Mouse (Mus musculus): ENCODE measurements at regions not wholly inside any gene's neighbourhood (a gene's known extent, or its start where the extent isn't known, plus 50 kb on each side); places are given as distances from the start of the nearest gene placed in this dataset.

DNA sequence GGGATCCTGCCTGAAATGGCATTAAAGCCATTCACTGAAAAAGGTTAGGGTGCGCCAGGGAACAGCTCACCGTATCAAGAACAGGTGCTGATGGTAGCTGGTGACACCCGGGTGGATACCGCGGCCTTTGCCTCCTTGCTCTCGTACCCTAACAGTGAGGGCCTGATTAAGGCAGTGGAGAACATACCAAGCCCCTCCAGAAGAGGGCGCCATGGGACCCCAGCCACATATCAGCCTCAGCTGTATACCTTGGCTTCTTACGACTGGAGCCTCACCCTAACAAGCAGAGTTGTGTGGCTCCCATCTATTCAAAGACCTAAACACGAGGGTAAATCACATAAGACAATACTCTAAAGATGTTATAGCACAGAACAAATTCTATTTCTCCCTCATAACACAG lies 203.7 kb upstream of the 1700012A03Rik start:
- no peaks in the 10 kb centered on the region for H3K4me1 ChIP-seq (replicated peaks; ENCODE audit: control insufficient read depth, insufficient read depth, low read length)
- no peaks in the 10 kb centered on the region for H3K9me3 ChIP-seq (ENCODE audit: control insufficient read depth, low read length)
- H3K4me2 ChIP-seq (ENCODE audit: low read depth, low read length, severe bottlenecking) = no peak overlapping the region
- H3K4me3 ChIP-seq (ENCODE audit: low read depth, low read length) = no peak overlapping the region
- no peak overlapping the region for H3K27ac ChIP-seq (ENCODE audit: low read depth, low read length)
- no peaks in the 10 kb centered on the region for H3K27me3 ChIP-seq (ENCODE audit: control insufficient read depth, insufficient read depth, low read length)
- H3K36me3 ChIP-seq (ENCODE audit: control insufficient read depth, insufficient read depth, low read length) = no peaks in the 10 kb centered on the region
- H3K9ac ChIP-seq (ENCODE audit: low read length) = no peak overlapping the region
- DNase-seq (ENCODE audit: low spot score) = peak; percentile 34
- 92% methylated on average over 9 of the region's 9 CpGs for WGBS
- no peak for ATAC-seq (replicated peaks; ENCODE audit: low FRiP score)

DNA sequence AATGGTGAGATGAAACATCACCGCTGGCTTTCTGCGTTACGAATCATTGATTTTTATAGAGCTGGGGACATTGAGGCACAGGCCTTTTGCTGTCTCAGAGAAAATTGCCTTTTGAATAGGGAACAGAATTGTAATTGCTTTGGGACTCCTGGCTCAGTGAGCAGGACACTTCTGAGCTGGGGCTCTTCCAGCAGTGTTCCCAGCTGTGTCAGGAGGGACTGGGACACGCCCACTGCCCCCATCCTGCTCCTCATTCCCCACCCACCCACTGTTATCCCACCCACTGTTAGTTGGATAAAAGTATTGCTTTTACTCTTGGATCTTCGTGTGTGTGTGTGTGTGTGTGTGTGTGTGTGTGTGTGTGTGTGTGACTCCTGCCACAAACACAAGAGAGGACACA lies 204.4 kb upstream of the 1700012A03Rik start:
- Histone ChIP-seq H3K36me3 (ENCODE audit: control insufficient read depth, insufficient read depth, low read length) (no peaks in the 10 kb centered on the region), H3K9ac (ENCODE audit: low read length) (no peak overlapping the region), H3K4me2 (ENCODE audit: low read depth, low read length, severe bottlenecking) (no peak overlapping the region), H3K9me3 (ENCODE audit: control insufficient read depth, low read length) (no peaks in the 10 kb centered on the region), H3K27me3 (ENCODE audit: control insufficient read depth, insufficient read depth, low read length) (no peaks in the 10 kb centered on the region), H3K4me1 (replicated peaks; ENCODE audit: control insufficient read depth, insufficient read depth, low read length) (no peaks in the 10 kb centered on the region), H3K4me3 (ENCODE audit: low read depth, low read length) (no peak overlapping the region), H3K27ac (ENCODE audit: low read depth, low read length) (no peak overlapping the region)
- WGBS = 81% methylated on average over 5 of the region's 5 CpGs
- DNase-seq (ENCODE audit: low spot score) = peak; percentile 21
- no peak for ATAC-seq (replicated peaks; ENCODE audit: low FRiP score)

DNA sequence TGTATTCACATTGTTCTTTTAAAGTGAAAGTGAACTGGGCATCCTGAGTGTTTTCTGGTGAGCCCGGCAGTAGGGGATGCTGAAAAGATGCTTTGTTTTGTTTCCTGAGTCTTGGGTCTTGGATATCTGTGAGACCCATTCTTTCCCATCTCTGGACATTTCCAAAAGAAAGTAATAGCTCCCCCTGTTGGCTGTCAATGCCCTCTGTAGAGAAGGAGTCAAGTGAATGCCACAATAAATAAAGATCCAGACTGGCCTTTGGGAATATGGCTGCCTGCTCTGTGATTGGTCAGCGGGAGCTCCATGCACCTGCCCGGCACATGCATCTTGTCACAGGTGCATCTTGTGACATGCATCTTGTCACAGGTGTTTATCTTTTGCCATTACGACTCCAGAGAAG lies 209.4 kb upstream of the 1700012A03Rik start:
- no peak overlapping the region for H3K27ac ChIP-seq (ENCODE audit: low read depth, low read length)
- no peaks in the 10 kb centered on the region for H3K36me3 ChIP-seq (ENCODE audit: control insufficient read depth, insufficient read depth, low read length)
- ATAC-seq (replicated peaks; ENCODE audit: low FRiP score) (no peak), DNase-seq (ENCODE audit: low spot score) (peak; percentile 32)
- no peaks in the 10 kb centered on the region for H3K27me3 ChIP-seq (ENCODE audit: control insufficient read depth, insufficient read depth, low read length)
- no peak overlapping the region for H3K4me3 ChIP-seq (ENCODE audit: low read depth, low read length)
- no peaks in the 10 kb centered on the region for H3K4me1 ChIP-seq (replicated peaks; ENCODE audit: control insufficient read depth, insufficient read depth, low read length)
- H3K9me3 ChIP-seq (ENCODE audit: control insufficient read depth, low read length) = no peaks in the 10 kb centered on the region
- no peak overlapping the region for H3K4me2 ChIP-seq (ENCODE audit: low read depth, low read length, severe bottlenecking)
- 95% methylated on average over 4 of the region's 4 CpGs for WGBS
- no peak overlapping the region for H3K9ac ChIP-seq (ENCODE audit: low read length)

DNA sequence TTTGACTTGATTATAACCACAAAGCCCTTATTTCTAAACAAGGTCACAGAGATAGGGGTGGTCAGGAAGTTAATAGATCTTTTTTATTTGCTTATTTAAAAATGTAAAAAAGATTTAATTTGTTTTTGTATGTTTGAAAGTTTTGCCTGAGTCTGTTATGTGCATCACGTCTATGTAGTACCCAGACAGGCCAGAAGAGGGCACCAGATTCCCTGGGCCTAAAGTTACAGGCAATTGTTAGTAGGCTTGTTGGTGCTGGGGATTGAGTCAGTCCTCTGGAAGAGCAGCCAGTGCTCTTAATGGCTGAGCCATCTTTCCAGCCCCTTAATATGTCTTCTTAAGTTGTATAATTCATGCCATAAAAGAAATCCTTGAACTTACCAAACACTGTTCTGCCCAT lies 211.5 kb upstream of the 1700012A03Rik start:
- no peaks in the 10 kb centered on the region for H3K9me3 ChIP-seq (ENCODE audit: control insufficient read depth, low read length)
- no peaks in the 10 kb centered on the region for H3K36me3 ChIP-seq (ENCODE audit: control insufficient read depth, insufficient read depth, low read length)
- 50% methylated on average over 1 of the region's 1 CpGs for WGBS
- no peak overlapping the region for H3K27ac ChIP-seq (ENCODE audit: low read depth, low read length)
- ATAC-seq (replicated peaks; ENCODE audit: low FRiP score) (no peak), DNase-seq (ENCODE audit: low spot score) (no peak)
- no peaks in the 10 kb centered on the region; the same call in 1 of the 2 replicates for H3K4me1 ChIP-seq (replicated peaks; ENCODE audit: control insufficient read depth, insufficient read depth, low read length)
- no peak overlapping the region for H3K4me3 ChIP-seq (ENCODE audit: low read depth, low read length)
- no peak overlapping the region for H3K9ac ChIP-seq (ENCODE audit: low read length)
- no peak overlapping the region for H3K4me2 ChIP-seq (ENCODE audit: low read depth, low read length, severe bottlenecking)
- no peaks in the 10 kb centered on the region for H3K27me3 ChIP-seq (ENCODE audit: control insufficient read depth, insufficient read depth, low read length)

DNA sequence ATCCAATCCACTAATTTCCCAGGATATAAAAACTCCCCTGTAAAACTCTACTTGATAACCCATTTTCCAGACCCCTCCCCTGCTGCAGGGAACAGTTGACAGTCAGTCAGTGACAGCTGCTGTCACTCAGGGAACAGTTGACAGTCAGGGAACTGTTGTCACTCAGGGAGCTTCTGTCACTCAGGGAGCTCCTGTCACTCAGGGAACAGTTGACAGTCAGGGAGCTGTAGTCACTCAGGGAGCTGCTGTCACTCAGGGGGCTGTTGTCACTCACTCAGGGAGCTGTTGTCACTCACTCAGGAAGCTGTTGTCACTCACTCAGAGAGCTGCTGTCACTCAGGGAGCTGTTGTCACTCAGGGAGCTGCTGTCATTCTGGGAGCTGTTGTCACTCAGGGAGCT lies 214.3 kb upstream of the 1700012A03Rik start:
- Histone ChIP-seq H3K4me3 (ENCODE audit: low read depth, low read length) (no peak overlapping the region), H3K27me3 (ENCODE audit: control insufficient read depth, insufficient read depth, low read length) (no peaks in the 10 kb centered on the region), H3K27ac (ENCODE audit: low read depth, low read length) (no peak overlapping the region), H3K4me2 (ENCODE audit: low read depth, low read length, severe bottlenecking) (no peak overlapping the region), H3K9ac (ENCODE audit: low read length) (no peak overlapping the region), H3K9me3 (ENCODE audit: control insufficient read depth, low read length) (no peaks in the 10 kb centered on the region), H3K36me3 (ENCODE audit: control insufficient read depth, insufficient read depth, low read length) (no peaks in the 10 kb centered on the region), H3K4me1 (replicated peaks; ENCODE audit: control insufficient read depth, insufficient read depth, low read length) (no peaks in the 10 kb centered on the region; the same call in 1 of the 2 replicates)
- no peak for DNase-seq (ENCODE audit: low spot score)
- ATAC-seq (replicated peaks; ENCODE audit: low FRiP score) = no peak

DNA sequence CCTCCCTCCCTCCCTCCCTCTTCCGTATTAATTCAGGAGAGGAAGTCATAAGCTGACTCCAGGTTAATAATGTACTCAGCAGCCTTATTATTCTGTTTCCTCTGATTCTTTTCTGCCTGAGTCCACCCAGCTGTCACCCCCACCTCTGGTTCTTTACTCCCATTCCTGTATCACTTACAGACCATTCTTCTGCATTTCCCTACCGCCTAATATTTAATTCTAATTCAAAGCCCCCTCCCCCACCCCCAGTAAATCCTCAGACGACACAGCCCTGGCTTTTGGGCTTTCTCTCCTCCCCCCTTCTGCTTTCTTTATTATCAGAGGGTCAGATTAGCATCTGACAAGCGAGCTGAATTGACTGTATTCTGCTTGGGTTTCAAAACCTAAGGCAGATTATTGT lies 215.5 kb upstream of the 1700012A03Rik start:
- no peaks in the 10 kb centered on the region for H3K9me3 ChIP-seq (ENCODE audit: control insufficient read depth, low read length)
- no peaks in the 10 kb centered on the region for H3K36me3 ChIP-seq (ENCODE audit: control insufficient read depth, insufficient read depth, low read length)
- ATAC-seq (replicated peaks; ENCODE audit: low FRiP score) (no peak), DNase-seq (ENCODE audit: low spot score) (no peak)
- 4% methylated on average over 3 of the region's 4 CpGs for whole genome bisulfite sequencing
- H3K9ac ChIP-seq (ENCODE audit: low read length) = no peak overlapping the region
- H3K4me3 ChIP-seq (ENCODE audit: low read depth, low read length) = no peak overlapping the region
- no peaks in the 10 kb centered on the region for H3K27me3 ChIP-seq (ENCODE audit: control insufficient read depth, insufficient read depth, low read length)
- no peaks in the 10 kb centered on the region; the same call in 1 of the 2 replicates for H3K4me1 ChIP-seq (replicated peaks; ENCODE audit: control insufficient read depth, insufficient read depth, low read length)
- no peak overlapping the region for H3K27ac ChIP-seq (ENCODE audit: low read depth, low read length)
- H3K4me2 ChIP-seq (ENCODE audit: low read depth, low read length, severe bottlenecking) = no peak overlapping the region

DNA sequence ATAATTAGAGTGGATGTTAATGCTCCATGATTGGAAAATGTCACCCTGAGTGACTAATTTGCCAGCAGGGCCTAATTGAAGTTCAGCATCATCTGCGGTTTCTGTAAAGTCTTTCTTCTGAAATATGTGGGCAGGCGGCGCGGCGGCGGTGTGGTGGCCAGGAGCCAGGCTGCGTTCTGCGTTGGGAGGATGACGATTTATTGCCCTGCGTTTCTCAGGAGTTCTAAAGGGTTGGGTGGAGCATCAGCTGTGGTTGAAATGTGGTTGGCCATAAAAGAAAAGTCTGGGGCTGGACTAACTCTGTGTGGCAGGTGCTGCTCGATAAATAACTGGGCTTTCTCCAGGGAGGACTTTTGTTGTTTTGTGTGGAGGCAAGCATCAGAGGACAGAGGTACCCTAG lies 219.4 kb upstream of the 1700012A03Rik start:
- DNase-seq (ENCODE audit: low spot score) = no peak
- Histone ChIP-seq H3K4me1 (replicated peaks; ENCODE audit: control insufficient read depth, insufficient read depth, low read length) (no peaks in the 10 kb centered on the region; the same call in 1 of the 2 replicates), H3K4me2 (ENCODE audit: low read depth, low read length, severe bottlenecking) (no peak overlapping the region), H3K4me3 (ENCODE audit: low read depth, low read length) (no peak overlapping the region), H3K27ac (ENCODE audit: low read depth, low read length) (no peak overlapping the region), H3K9ac (ENCODE audit: low read length) (no peak overlapping the region), H3K36me3 (ENCODE audit: control insufficient read depth, insufficient read depth, low read length) (no peaks in the 10 kb centered on the region), H3K9me3 (ENCODE audit: control insufficient read depth, low read length) (no peaks in the 10 kb centered on the region), H3K27me3 (ENCODE audit: control insufficient read depth, insufficient read depth, low read length) (no peaks in the 10 kb centered on the region)
- 89% methylated on average over 11 of the region's 11 CpGs for WGBS
- no peak for ATAC-seq (replicated peaks; ENCODE audit: low FRiP score)

DNA sequence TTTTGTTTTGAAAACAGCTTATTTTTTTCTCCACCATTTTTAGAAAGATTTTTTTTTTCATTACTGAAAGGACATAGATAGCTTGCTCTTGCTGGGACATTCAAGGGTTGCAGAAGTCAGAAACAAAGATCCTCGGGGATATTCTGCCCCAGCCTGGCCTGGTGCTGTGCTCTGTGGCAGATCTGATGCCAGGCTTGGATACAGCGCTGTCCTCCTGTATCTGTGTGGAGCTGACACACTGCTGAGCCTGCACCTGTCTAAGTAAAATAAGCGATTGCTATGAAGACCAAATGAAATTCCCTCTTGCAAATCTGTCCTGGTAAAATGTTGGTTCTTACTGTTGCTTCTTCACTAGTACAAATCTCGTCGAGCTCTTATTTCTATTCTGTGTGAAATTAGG lies 226.4 kb upstream of the 1700012A03Rik start:
- Histone ChIP-seq H3K27me3 (ENCODE audit: control insufficient read depth, insufficient read depth, low read length) (no peaks in the 10 kb centered on the region), H3K9ac (ENCODE audit: low read length) (no peak overlapping the region), H3K4me2 (ENCODE audit: low read depth, low read length, severe bottlenecking) (no peak overlapping the region), H3K27ac (ENCODE audit: low read depth, low read length) (no peak overlapping the region), H3K36me3 (ENCODE audit: control insufficient read depth, insufficient read depth, low read length) (no peaks in the 10 kb centered on the region), H3K4me1 (replicated peaks; ENCODE audit: control insufficient read depth, insufficient read depth, low read length) (no peaks in the 10 kb centered on the region), H3K4me3 (ENCODE audit: low read depth, low read length) (no peak overlapping the region), H3K9me3 (ENCODE audit: control insufficient read depth, low read length) (no peaks in the 10 kb centered on the region)
- WGBS = 90% methylated on average over 5 of the region's 5 CpGs
- ATAC-seq (replicated peaks; ENCODE audit: low FRiP score) (no peak), DNase-seq (ENCODE audit: low spot score) (no peak)

DNA sequence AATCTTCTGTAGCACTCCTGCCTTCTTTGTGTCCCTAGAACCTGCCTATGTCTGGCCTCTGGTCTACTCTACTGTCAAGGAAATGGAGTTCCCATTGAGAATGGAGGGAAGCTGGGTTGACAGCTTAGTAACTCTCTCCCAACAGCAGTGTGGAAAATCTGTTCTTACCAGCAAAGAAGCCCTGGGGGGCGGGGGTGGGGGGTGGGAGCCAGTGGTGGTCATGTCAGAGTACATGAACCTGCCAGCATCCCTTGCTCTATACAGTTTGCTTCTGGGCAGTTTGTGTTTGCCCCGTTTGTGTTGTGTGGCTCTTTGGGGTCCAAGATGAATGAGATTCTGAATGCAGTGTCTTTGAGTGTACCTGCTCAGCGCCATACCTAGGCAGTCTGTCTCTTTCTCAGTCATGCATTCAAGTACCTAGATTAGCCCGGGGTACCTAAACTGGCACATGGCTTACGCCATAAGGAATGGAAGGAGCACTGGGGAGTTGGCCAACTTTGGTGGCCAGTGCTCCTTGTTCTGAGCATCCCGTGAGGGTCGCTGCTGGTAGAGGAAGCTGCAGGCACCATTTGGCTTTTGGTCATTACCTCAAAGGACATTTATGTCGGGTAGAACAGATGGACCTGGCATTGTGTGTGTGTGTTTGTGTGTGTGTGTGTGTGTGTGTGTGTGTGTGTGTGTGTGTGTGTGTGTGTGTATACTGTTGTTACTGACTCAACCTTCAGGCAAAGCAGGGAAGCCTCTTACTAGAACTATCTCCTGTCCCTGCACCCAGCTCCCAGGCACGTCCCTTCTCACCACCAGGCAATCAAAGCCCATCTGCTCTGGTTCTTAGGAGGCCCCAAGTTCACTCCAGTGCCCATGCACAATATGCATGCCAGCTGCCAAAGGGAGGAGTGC lies 227.6 kb upstream of the 1700012A03Rik start:
- no peak overlapping the region for H3K4me2 ChIP-seq (ENCODE audit: low read depth, low read length, severe bottlenecking)
- H3K4me3 ChIP-seq (ENCODE audit: low read depth, low read length) = no peak overlapping the region
- ATAC-seq (replicated peaks; ENCODE audit: low FRiP score) (no peak), DNase-seq (ENCODE audit: low spot score) (no peak)
- no peak overlapping the region for H3K27ac ChIP-seq (ENCODE audit: low read depth, low read length)
- no peaks in the 10 kb centered on the region for H3K4me1 ChIP-seq (replicated peaks; ENCODE audit: control insufficient read depth, insufficient read depth, low read length)
- H3K36me3 ChIP-seq (ENCODE audit: control insufficient read depth, insufficient read depth, low read length) = no peaks in the 10 kb centered on the region
- H3K27me3 ChIP-seq (ENCODE audit: control insufficient read depth, insufficient read depth, low read length) = no peaks in the 10 kb centered on the region
- H3K9me3 ChIP-seq (ENCODE audit: control insufficient read depth, low read length) = no peaks in the 10 kb centered on the region
- no peak overlapping the region for H3K9ac ChIP-seq (ENCODE audit: low read length)
- 91% methylated on average over 9 of the region's 9 CpGs for WGBS
